Mouse (Mus musculus) ES-Bruce4 (cell line): ENCODE measurements at regions not wholly inside any gene's neighbourhood (a gene's known extent, or its start where the extent isn't known, plus 50 kb on each side); places are given as distances from the start of the nearest gene placed in this dataset.

Source experiments
- H3K27ac ChIP-seq: 2 replicates; pipeline ENCODE4 v1.5.1; 2012; ENCODE audit warnings: low read length, inconsistent platforms; ENCODE audit not compliant: insufficient read depth
- H3K27me3 ChIP-seq: 2 replicates; pipeline ENCODE4 v1.6.1; 2012; ENCODE audit warnings: mild to moderate bottlenecking, low read length, inconsistent platforms; ENCODE audit not compliant: control insufficient read depth, poor library complexity, insufficient read depth, severe bottlenecking
- H3K36me3 ChIP-seq: 2 replicates; pipeline ENCODE4 v1.6.1; 2012; ENCODE audit warnings: inconsistent platforms, mild to moderate bottlenecking, low read length, moderate library complexity; ENCODE audit not compliant: control insufficient read depth, poor library complexity, insufficient read depth, severe bottlenecking
- H3K4me1 ChIP-seq: one replicate; pipeline ENCODE4 v1.8.1; 2011; ENCODE audit warnings: low read length; ENCODE audit not compliant: control insufficient read depth, insufficient read depth
- H3K4me3 ChIP-seq: 2 replicates; pipeline ENCODE4 v1.5.1; 2011; ENCODE audit warnings: low read depth, mild to moderate bottlenecking, low read length
- H3K9ac ChIP-seq: 2 replicates; pipeline ENCODE4 v1.6.1; 2012; ENCODE audit warnings: low read depth, mild to moderate bottlenecking, inconsistent platforms; ENCODE audit not compliant: poor library complexity, severe bottlenecking
- H3K9me3 ChIP-seq: replicated peaks from 2 replicates; pipeline ENCODE4 v1.6.1; 2012; ENCODE audit warnings: mild to moderate bottlenecking, low read length, inconsistent platforms; ENCODE audit not compliant: control insufficient read depth, poor library complexity, insufficient read depth, severe bottlenecking
- CTCF ChIP-seq: IDR thresholded peaks from one replicate; pipeline ENCODE4 v1.8.1; 2011; ENCODE audit warnings: low read depth, low read length
- EP300 ChIP-seq: IDR thresholded peaks from 2 replicates; pipeline ENCODE4 v1.6.1; 2011; ENCODE audit warnings: low read depth, low read length; ENCODE audit not compliant: insufficient read depth
- POLR2A ChIP-seq: IDR thresholded peaks from one replicate; pipeline ENCODE4 v1.8.1; 2011; ENCODE audit warnings: low read length; ENCODE audit not compliant: insufficient read depth

- TF ChIP-seq CTCF (no peak), POLR2A (no peak), EP300 (no peak)
- Histone ChIP-seq H3K4me1 (no peaks in the 10 kb centered on the region), H3K9ac (no peak overlapping the region), H3K27me3 (no peaks in the 10 kb centered on the region), H3K9me3 (no peaks in the 10 kb centered on the region), H3K27ac (no peak overlapping the region), H3K36me3 (no peaks in the 10 kb centered on the region), H3K4me3 (no peak overlapping the region)
Measured at GRCm38 (mm10) chr2:178727930-178728793, 297.8 kb downstream of the Cdh26 start.

- no peaks in the 10 kb centered on the region for H3K27me3 ChIP-seq
- H3K27ac ChIP-seq: no peak overlapping the region
- no peaks in the 10 kb centered on the region for H3K4me1 ChIP-seq
- H3K4me3 ChIP-seq: no peak overlapping the region
- TF ChIP-seq CTCF (no peak), EP300 (no peak), POLR2A (no peak)
- H3K9ac ChIP-seq: no peak overlapping the region
- H3K36me3 ChIP-seq: no peaks in the 10 kb centered on the region
- no peaks in the 10 kb centered on the region for H3K9me3 ChIP-seq
Measured at GRCm38 (mm10) chr2:178728794-178729120, 298.4 kb downstream of the Cdh26 start.

- Histone ChIP-seq H3K9ac (no peak overlapping the region), H3K4me3 (no peak overlapping the region), H3K4me1 (no peaks in the 10 kb centered on the region), H3K27me3 (no peaks in the 10 kb centered on the region), H3K36me3 (no peaks in the 10 kb centered on the region), H3K27ac (no peak overlapping the region), H3K9me3 (no peaks in the 10 kb centered on the region)
- TF ChIP-seq CTCF (no peak), EP300 (no peak), POLR2A (no peak)
Measured at GRCm38 (mm10) chr2:178735099-178735498, 304.8 kb downstream of the Cdh26 start.

DNA sequence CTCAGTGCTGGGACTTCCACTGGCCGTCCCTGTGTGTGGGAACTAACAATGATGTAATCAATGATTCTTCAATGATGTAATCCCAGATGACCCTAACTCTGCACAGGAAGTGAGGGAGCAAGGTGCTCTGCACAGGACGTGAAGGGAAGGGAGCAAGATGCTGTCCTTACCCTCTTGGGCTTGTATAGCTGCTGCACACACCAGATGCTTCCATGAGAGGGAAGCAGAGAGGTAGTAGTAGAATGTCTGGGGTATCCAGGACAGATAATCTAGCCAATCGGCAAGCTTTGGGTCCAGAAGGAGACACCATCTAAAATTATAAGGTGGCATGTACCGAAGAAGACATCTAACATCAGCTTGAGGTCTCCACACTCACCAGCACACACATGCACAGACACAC is 314.3 kb downstream of the Cdh26 start:
- no peaks in the 10 kb centered on the region for H3K27me3 ChIP-seq
- TF ChIP-seq POLR2A (no peak), EP300 (no peak), CTCF (no peak)
- no peaks in the 10 kb centered on the region for H3K4me1 ChIP-seq
- H3K36me3 ChIP-seq: no peaks in the 10 kb centered on the region
- H3K4me3 ChIP-seq: no peak overlapping the region
- no peak overlapping the region for H3K27ac ChIP-seq
- H3K9ac ChIP-seq: no peak overlapping the region
- H3K9me3 ChIP-seq: no peaks in the 10 kb centered on the region

GRCm38 (mm10) chr2:178745296-178746015 is 315.1 kb downstream of the Cdh26 start:
- no peaks in the 10 kb centered on the region for H3K9me3 ChIP-seq
- TF ChIP-seq POLR2A: no peak
- no peak for TF ChIP-seq CTCF
- no peak for TF ChIP-seq EP300
- H3K4me3 ChIP-seq: no peak overlapping the region
- H3K27ac ChIP-seq: no peak overlapping the region
- no peaks in the 10 kb centered on the region for H3K27me3 ChIP-seq
- H3K9ac ChIP-seq: no peak overlapping the region
- no peaks in the 10 kb centered on the region for H3K36me3 ChIP-seq
- H3K4me1 ChIP-seq: no peaks in the 10 kb centered on the region

- Histone ChIP-seq H3K27me3 (no peaks in the 10 kb centered on the region), H3K4me1 (no peaks in the 10 kb centered on the region)
- TF ChIP-seq CTCF: no peak
- TF ChIP-seq POLR2A: no peak
- no peak for TF ChIP-seq EP300
Measured at GRCm38 (mm10) chr2:178751247-178751646, 320.9 kb downstream of the Cdh26 start.

More at GRCm38 (mm10) chr2:178751247-178751646, 320.9 kb downstream of the Cdh26 start:
- Histone ChIP-seq H3K4me3 (no peak overlapping the region), H3K27ac (no peak overlapping the region), H3K36me3 (no peaks in the 10 kb centered on the region), H3K9ac (no peak overlapping the region), H3K9me3 (no peaks in the 10 kb centered on the region)
